Mouse (Mus musculus) limb, embryonic 15.5 days (tissue): ENCODE measurements at regions not wholly inside any gene's neighbourhood (a gene's known extent, or its start where the extent isn't known, plus 50 kb on each side); places are given as distances from the start of the nearest gene placed in this dataset.

ENCODE experiments used
- ATAC-seq: fragments of 200-750 bp; cut with Nextera tagmentation; 2 replicates; pipeline ENCODE4 v1.8.0; 2017; ENCODE audit warnings: low read depth, moderate TSS enrichment; ENCODE audit not compliant: insufficient number of reproducible peaks, low FRiP score, low TSS enrichment
- H3K27ac ChIP-seq: fragments of 300-500 bp; sonication (generic); 2 replicates; pipeline ENCODE4 v1.5.1; 2015; ENCODE audit warnings: moderate library complexity, mild to moderate bottlenecking, inconsistent platforms
- H3K27me3 ChIP-seq: fragments of 300-500 bp; sonication (generic); 2 replicates; pipeline ENCODE4 v1.6.1; 2015; ENCODE audit warnings: inconsistent platforms
- H3K36me3 ChIP-seq: fragments of 300-500 bp; sonication (generic); 2 replicates; pipeline ENCODE4 v1.6.1; 2015; ENCODE audit warnings: inconsistent platforms
- H3K4me1 ChIP-seq: fragments of 300-500 bp; sonication (generic); 2 replicates; pipeline ENCODE4 v1.6.1; 2015; ENCODE audit warnings: inconsistent platforms
- H3K4me2 ChIP-seq: fragments of 300-500 bp; sonication (generic); 2 replicates; pipeline ENCODE4 v1.6.1; 2015; ENCODE audit warnings: mild to moderate bottlenecking, inconsistent platforms
- H3K4me3 ChIP-seq: fragments of 300-500 bp; sonication (generic); 2 replicates; pipeline ENCODE4 v1.5.1; 2015; ENCODE audit warnings: mild to moderate bottlenecking, inconsistent platforms
- H3K9ac ChIP-seq: fragments of 300-500 bp; sonication (generic); 2 replicates; pipeline ENCODE4 v1.6.1; 2015; ENCODE audit warnings: inconsistent platforms
- H3K9me3 ChIP-seq: fragments of 300-500 bp; sonication (generic); 2 replicates; pipeline ENCODE4 v1.6.1; 2016; ENCODE audit warnings: inconsistent platforms
- WGBS: fragments of 180-500 bp; shearing (Covaris S2); methylation state at CpG from one replicate; pipeline ENCODE4 v1.1.7; 2015; 5-methylcytosine and 5-hydroxymethylcytosine counted together

GRCm38 (mm10) chr8:26891881-26892280 is 85.2 kb upstream of the Zfp703 start:
- Histone ChIP-seq H3K9me3 (no peaks in the 10 kb centered on the region), H3K27me3 (peaks cover 16% of the 10 kb centered on the region; the same call in 1 of the 2 replicates), H3K27ac (no peak overlapping the region), H3K36me3 (no peaks in the 10 kb centered on the region), H3K9ac (no peak overlapping the region), H3K4me1 (peaks cover 15% of the 10 kb centered on the region), H3K4me3 (no peak overlapping the region), H3K4me2 (no peak overlapping the region)
- 0 out of 2 replicates have a peak, but pooled peaks have one; percentile 45 for ATAC-seq
- 53% methylated on average over 11 of the region's 11 CpGs for WGBS

GRCm38 (mm10) chr8:26892380-26892779 is 84.7 kb upstream of the Zfp703 start:
- WGBS, result 77% methylated on average over 7 of the region's 7 CpGs
- Histone ChIP-seq H3K36me3 (no peaks in the 10 kb centered on the region), H3K9me3 (no peaks in the 10 kb centered on the region), H3K4me2 (no peak overlapping the region), H3K4me3 (no peak overlapping the region), H3K27ac (no peak overlapping the region), H3K27me3 (peaks cover 16% of the 10 kb centered on the region; the same call in 1 of the 2 replicates), H3K9ac (no peak overlapping the region), H3K4me1 (peaks cover 10% of the 10 kb centered on the region)
- no peak for ATAC-seq

DNA sequence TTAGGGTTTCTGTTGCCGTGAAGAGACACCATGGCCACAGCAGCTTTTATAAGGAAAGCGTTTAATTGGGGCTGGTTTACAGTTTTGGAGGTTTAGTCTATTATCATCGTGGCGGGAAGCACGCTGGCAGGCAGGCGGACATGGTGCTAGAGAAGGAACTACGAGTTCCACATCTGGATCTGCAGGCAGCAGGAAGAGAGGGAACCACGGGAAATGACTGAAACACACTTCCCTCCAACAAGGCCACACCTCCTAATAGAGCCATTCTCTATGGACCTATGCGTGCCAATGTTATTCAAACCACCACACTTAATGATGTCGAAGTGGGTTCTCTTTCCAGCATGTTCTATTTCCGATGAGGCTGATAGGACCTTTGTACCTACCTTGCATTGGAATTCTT is 81.3 kb upstream of the Zfp703 start:
- Histone ChIP-seq H3K27me3 (peaks cover 21% of the 10 kb centered on the region; the same call in 1 of the 2 replicates), H3K4me3 (no peak overlapping the region), H3K9ac (no peak overlapping the region), H3K4me2 (no peak overlapping the region), H3K4me1 (no peaks in the 10 kb centered on the region; the same call in 1 of the 2 replicates), H3K36me3 (no peaks in the 10 kb centered on the region), H3K9me3 (no peaks in the 10 kb centered on the region), H3K27ac (no peak overlapping the region)
- ATAC-seq, result no peak
- 65% methylated on average over 11 of the region's 11 CpGs for WGBS

DNA sequence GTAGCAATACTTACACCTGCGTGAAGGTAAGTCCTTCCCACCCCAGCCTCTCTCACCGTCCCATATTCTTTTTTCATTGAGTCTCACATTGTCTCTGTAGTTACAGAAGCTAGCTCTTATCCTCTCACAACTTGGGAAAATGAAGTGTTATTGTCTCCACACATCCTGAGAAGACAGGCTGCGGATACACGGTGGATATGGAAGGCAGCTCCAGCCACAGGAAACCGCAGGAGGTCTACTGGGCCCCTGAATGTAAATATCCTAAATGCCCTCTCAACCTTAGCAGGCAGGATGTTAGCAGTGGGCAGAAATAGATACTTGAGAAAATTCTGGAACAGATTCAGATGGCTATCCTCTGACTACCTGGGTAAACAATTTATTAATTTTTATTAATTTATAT is 73.8 kb upstream of the Zfp703 start:
- ATAC-seq, result no peak
- 77% methylated on average over 5 of the region's 5 CpGs for WGBS
- Histone ChIP-seq H3K27ac (no peak overlapping the region), H3K9me3 (no peaks in the 10 kb centered on the region), H3K27me3 (peaks cover 31% of the 10 kb centered on the region; the same call in 1 of the 2 replicates), H3K9ac (no peak overlapping the region), H3K36me3 (no peaks in the 10 kb centered on the region), H3K4me1 (peaks cover 22% of the 10 kb centered on the region), H3K4me3 (no peak overlapping the region), H3K4me2 (no peak overlapping the region)

DNA sequence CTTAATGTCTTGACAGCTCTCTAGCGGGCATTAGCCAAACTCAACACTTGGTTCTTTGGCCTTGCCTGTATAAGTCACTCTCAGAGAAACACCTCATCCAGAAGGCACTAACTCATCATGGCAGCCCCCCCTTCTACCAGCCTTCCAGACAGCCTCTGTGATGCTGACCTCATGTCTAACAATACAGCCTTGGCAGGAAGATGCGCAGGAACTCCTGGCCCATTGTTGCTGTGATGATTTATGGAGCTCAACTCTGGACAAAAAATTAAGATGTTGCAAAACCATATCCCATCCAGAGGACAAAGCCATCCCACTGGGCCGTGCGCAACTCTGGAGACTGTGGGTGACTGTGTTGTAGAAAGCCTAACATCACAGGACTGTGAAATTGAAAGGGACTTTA is 70.9 kb upstream of the Zfp703 start:
- Histone ChIP-seq H3K9me3 (no peaks in the 10 kb centered on the region), H3K4me2 (no peak overlapping the region), H3K4me3 (no peak overlapping the region), H3K27ac (no peak overlapping the region), H3K36me3 (no peaks in the 10 kb centered on the region), H3K27me3 (peaks cover 26% of the 10 kb centered on the region; the same call in 1 of the 2 replicates), H3K4me1 (peaks cover 25% of the 10 kb centered on the region), H3K9ac (no peak overlapping the region)
- ATAC-seq, result no peak
- 59% methylated on average over 4 of the region's 4 CpGs for WGBS

GRCm38 (mm10) chr8:26907347-26908170 is 69.6 kb upstream of the Zfp703 start:
- WGBS, result 68% methylated on average over 8 of the region's 8 CpGs
- Histone ChIP-seq H3K9ac (no peak overlapping the region), H3K4me2 (no peak overlapping the region), H3K27me3 (peaks cover 18% of the 10 kb centered on the region; the same call in 1 of the 2 replicates), H3K36me3 (no peaks in the 10 kb centered on the region), H3K9me3 (no peaks in the 10 kb centered on the region), H3K4me3 (no peak overlapping the region), H3K4me1 (peaks cover 17% of the 10 kb centered on the region), H3K27ac (no peak overlapping the region)
- ATAC-seq, result no peak

DNA sequence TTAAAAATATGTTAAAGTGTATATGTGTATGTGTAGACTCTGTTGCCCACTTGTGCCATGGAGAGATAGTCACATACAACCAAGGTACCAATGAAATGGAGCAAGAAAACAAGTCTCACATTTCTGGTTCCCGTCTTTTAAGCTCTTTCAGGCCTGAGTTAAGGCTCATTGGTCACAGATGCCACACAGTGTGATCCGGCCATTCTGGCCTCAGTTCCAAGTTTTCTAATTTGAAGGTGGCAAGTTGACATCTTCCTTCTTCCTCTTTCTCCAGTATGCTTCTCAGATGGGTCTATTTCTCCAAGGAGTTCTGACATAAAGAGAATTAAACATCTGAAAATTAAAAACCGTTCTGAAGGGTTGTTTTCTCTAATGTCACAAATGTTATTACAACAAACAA is 66.9 kb upstream of the Zfp703 start:
- Histone ChIP-seq H3K27me3 (peaks cover 16% of the 10 kb centered on the region), H3K4me3 (no peak overlapping the region), H3K36me3 (no peaks in the 10 kb centered on the region), H3K9me3 (no peaks in the 10 kb centered on the region), H3K9ac (no peak overlapping the region), H3K4me1 (peaks cover 33% of the 10 kb centered on the region), H3K4me2 (no peak overlapping the region), H3K27ac (no peak overlapping the region)
- ATAC-seq, result no peak
- 86% methylated on average over 3 of the region's 3 CpGs for WGBS

- H3K4me1 ChIP-seq, result peaks cover 25% of the 10 kb centered on the region
- no peak overlapping the region for H3K27ac ChIP-seq
- no peak overlapping the region for H3K4me3 ChIP-seq
- 14% methylated on average over 18 of the region's 18 CpGs for WGBS
- H3K36me3 ChIP-seq, result no peaks in the 10 kb centered on the region
- no peak overlapping the region for H3K9ac ChIP-seq
- peaks cover 30% of the 10 kb centered on the region for H3K27me3 ChIP-seq
- no peak overlapping the region for H3K4me2 ChIP-seq
- no peaks in the 10 kb centered on the region for H3K9me3 ChIP-seq
- ATAC-seq, result peak; percentile 55; the same call in 1 of the 2 replicates
Observed at GRCm38 (mm10) chr8:26913562-26914529, 63.3 kb upstream of the Zfp703 start.

- peaks cover 33% of the 10 kb centered on the region for H3K27me3 ChIP-seq
- H3K4me3 ChIP-seq, result no peak overlapping the region
- WGBS, result 89% methylated on average over 8 of the region's 8 CpGs
- H3K27ac ChIP-seq, result no peak overlapping the region
- peaks cover 22% of the 10 kb centered on the region for H3K4me1 ChIP-seq
- no peak overlapping the region for H3K9ac ChIP-seq
- H3K9me3 ChIP-seq, result no peaks in the 10 kb centered on the region
- ATAC-seq, result no peak
- no peaks in the 10 kb centered on the region for H3K36me3 ChIP-seq
- no peak overlapping the region for H3K4me2 ChIP-seq
Observed at GRCm38 (mm10) chr8:26915731-26916130, 61.4 kb upstream of the Zfp703 start.

DNA sequence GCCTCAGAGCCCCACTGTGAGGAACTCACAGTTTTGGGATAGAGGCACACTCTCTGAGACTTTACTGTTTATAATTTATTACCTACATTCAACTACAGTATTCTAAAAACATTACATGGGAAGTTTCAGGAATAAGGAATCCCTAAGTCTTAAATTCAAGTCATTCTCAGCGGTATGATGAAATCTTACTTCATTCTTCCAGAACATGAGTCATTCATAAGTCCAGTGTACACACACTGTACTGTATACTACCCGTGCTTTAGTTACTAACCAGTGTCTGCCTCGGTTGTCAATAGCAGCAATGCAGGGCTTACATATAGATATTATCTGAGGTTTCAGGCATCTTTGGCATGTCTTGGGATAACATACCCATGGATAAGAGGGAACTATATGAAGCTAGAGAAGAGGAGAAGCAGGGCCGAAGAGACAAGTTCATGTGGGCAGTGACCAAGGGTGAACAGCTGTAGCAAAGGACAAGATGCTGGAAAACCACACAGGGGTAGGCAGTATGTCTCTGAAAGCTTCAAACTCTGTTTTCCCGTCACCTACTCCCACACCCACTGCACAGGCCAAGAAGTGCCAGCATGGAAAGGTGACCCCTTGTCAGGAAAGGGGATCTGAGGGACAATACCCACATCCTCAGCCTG is 55.5 kb upstream of the Zfp703 start:
- Histone ChIP-seq H3K9ac (no peak overlapping the region), H3K4me3 (no peak overlapping the region), H3K4me1 (no peaks in the 10 kb centered on the region), H3K4me2 (no peak overlapping the region), H3K27ac (no peak overlapping the region), H3K9me3 (no peaks in the 10 kb centered on the region), H3K27me3 (peaks cover 12% of the 10 kb centered on the region), H3K36me3 (no peaks in the 10 kb centered on the region)
- ATAC-seq, result no peak
- WGBS, result 80% methylated on average over 5 of the region's 5 CpGs

DNA sequence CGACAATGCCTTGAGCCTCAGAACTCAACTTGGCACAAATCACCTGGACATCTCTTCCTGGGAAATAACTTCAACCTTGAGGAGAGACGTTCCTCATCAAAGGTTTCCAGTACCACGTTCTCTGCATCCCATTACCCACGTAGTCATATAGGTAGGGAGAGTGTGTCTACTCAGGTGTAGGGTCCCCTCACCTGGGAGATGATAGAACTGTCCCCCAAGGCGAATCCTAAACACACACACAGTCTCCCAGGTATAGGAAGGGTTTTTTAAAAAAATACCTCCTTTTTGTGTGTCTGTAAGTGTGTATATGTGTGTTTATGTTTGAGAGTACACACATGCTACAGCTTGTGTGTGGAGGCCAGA is 55.0 kb upstream of the Zfp703 start:
- H3K27ac ChIP-seq, result no peak overlapping the region
- no peaks in the 10 kb centered on the region for H3K36me3 ChIP-seq
- WGBS, result 85% methylated on average over 5 of the region's 5 CpGs
- no peaks in the 10 kb centered on the region for H3K4me1 ChIP-seq
- no peak overlapping the region for H3K9ac ChIP-seq
- H3K4me3 ChIP-seq, result no peak overlapping the region
- H3K9me3 ChIP-seq, result no peaks in the 10 kb centered on the region
- no peak overlapping the region for H3K4me2 ChIP-seq
- ATAC-seq, result no peak
- peaks cover 7% of the 10 kb centered on the region for H3K27me3 ChIP-seq
